Mouse (Mus musculus) limb, embryonic 11.5 days (tissue): Measurements from ENCODE around the gene Nell1. TPM values are rescaled to one million over a fixed set of nuclear protein-coding genes. Genes with fewer than 3 reads are reported as not detected.

Experiments
- ATAC-seq: fragments of 200-750 bp; cut with Nextera tagmentation; 2 replicates; pipeline ENCODE4 v1.8.0; 2017; ENCODE audit warnings: low read depth; ENCODE audit not compliant: insufficient number of reproducible peaks, low FRiP score, low TSS enrichment
- DNase-seq: peaks from one replicate; pipeline ENCODE4 v3.0.0-alpha.2; 2015; ENCODE audit warnings: low spot score
- H3K27ac ChIP-seq: fragments of 300-500 bp; sonication (generic); replicated peaks from 2 replicates; pipeline ENCODE4 v1.5.1; 2014; ENCODE audit warnings: low read depth, mild to moderate bottlenecking, low read length
- H3K27me3 ChIP-seq: fragments of 300-500 bp; sonication (generic); 2 replicates; pipeline ENCODE4 v1.6.1; 2014; ENCODE audit warnings: mild to moderate bottlenecking, low read length, mixed read lengths; ENCODE audit not compliant: control insufficient read depth, insufficient read depth
- H3K36me3 ChIP-seq: fragments of 300-500 bp; sonication (generic); 2 replicates; pipeline ENCODE4 v1.6.1; 2014; ENCODE audit warnings: mild to moderate bottlenecking, low read length, moderate library complexity, mixed read lengths; ENCODE audit not compliant: control insufficient read depth, insufficient read depth
- H3K4me1 ChIP-seq: fragments of 300-500 bp; sonication (generic); 2 replicates; pipeline ENCODE4 v1.6.1; 2014; ENCODE audit warnings: low read length, mixed read lengths; ENCODE audit not compliant: control insufficient read depth, insufficient read depth
- H3K4me2 ChIP-seq: fragments of 300-500 bp; sonication (generic); 2 replicates; pipeline ENCODE4 v1.6.1; 2014; ENCODE audit warnings: low read depth, mild to moderate bottlenecking, moderate library complexity; ENCODE audit not compliant: severe bottlenecking
- H3K4me3 ChIP-seq: fragments of 300-500 bp; sonication (generic); 2 replicates; pipeline ENCODE4 v1.5.1; 2014; ENCODE audit warnings: low read depth, low read length
- H3K9ac ChIP-seq: fragments of 300-500 bp; sonication (generic); 2 replicates; pipeline ENCODE4 v1.6.1; 2014; ENCODE audit warnings: mild to moderate bottlenecking, low read length
- H3K9me3 ChIP-seq: fragments of 300-500 bp; sonication (generic); 2 replicates; pipeline ENCODE4 v1.6.1; 2016; ENCODE audit warnings: low read length; ENCODE audit not compliant: control insufficient read depth
- WGBS: fragments of 180-500 bp; shearing (Covaris S2); extraction: QIAGEN DNeasy Blood & Tissue Kit; methylation state at CpG from one replicate; pipeline ENCODE4 v1.1.7; 2014; 5-methylcytosine and 5-hydroxymethylcytosine counted together
- polyA plus RNA-seq: library from polyadenylated mRNA; unstranded; fragments of >200 nt; fragmentation: Nextera tagmentation; extraction: Ambion mirVana; gene quantifications from 2 replicates; pipeline ENCODE4 v1.2.1, GENCODE M21; 2014

The Nell1 gene
- polyA plus RNA-seq, 1 experiment from 2014 or later: 0.65 TPM

- Histone ChIP-seq H3K4me1 (no peaks in the 10 kb centered on the region), H3K27ac (no peak overlapping the region), H3K4me3 (no peak overlapping the region), H3K36me3 (no peaks in the 10 kb centered on the region), H3K9me3 (no peaks in the 10 kb centered on the region), H3K9ac (no peak overlapping the region), H3K4me2 (no peak overlapping the region), H3K27me3 (no peaks in the 10 kb centered on the region)
- 91% methylated on average over 4 of the region's 4 CpGs for WGBS
- ATAC-seq (no peak), DNase-seq (no peak)
These were observed 400.2 kb downstream of the Nell1 start for GRCm38 (mm10) chr7:50374876-50375275.

GRCm38 (mm10) chr7:50410421-50410820 lies 435.8 kb downstream of the Nell1 start:
- Histone ChIP-seq H3K9ac (no peak overlapping the region), H3K4me3 (no peak overlapping the region), H3K36me3 (no peaks in the 10 kb centered on the region), H3K9me3 (no peaks in the 10 kb centered on the region), H3K27ac (no peak overlapping the region), H3K4me2 (no peak overlapping the region), H3K27me3 (no peaks in the 10 kb centered on the region), H3K4me1 (no peaks in the 10 kb centered on the region)
- ATAC-seq (no peak), DNase-seq (no peak)
- 91% methylated on average over 2 of the region's 2 CpGs for WGBS

DNA sequence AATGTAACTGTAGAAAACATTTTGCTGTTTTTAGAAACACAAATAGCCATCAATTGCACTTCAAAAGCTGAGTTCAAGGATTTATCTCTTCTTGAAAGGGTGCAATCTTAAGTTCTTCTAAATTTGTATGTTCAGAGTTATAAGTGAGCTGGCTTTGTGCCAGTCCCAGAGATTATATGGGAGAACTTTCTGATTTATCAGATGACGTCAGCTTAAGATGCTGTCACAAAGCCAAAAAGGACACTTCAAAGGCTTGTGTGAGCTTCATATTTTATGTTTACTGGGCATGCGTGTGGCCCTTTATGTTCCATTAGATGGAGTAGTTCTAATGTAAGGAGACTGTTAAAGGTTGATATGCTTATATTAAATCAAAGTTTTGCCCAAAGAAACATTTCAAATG lies 445.3 kb downstream of the Nell1 start:
- DNase-seq (no peak), ATAC-seq (no peak)
- Histone ChIP-seq H3K27me3 (no peaks in the 10 kb centered on the region), H3K9me3 (no peaks in the 10 kb centered on the region), H3K27ac (no peak overlapping the region), H3K36me3 (no peaks in the 10 kb centered on the region), H3K9ac (no peak overlapping the region), H3K4me2 (no peak overlapping the region), H3K4me3 (no peak overlapping the region), H3K4me1 (no peaks in the 10 kb centered on the region)
- WGBS: 83% methylated on average over 2 of the region's 2 CpGs

DNA sequence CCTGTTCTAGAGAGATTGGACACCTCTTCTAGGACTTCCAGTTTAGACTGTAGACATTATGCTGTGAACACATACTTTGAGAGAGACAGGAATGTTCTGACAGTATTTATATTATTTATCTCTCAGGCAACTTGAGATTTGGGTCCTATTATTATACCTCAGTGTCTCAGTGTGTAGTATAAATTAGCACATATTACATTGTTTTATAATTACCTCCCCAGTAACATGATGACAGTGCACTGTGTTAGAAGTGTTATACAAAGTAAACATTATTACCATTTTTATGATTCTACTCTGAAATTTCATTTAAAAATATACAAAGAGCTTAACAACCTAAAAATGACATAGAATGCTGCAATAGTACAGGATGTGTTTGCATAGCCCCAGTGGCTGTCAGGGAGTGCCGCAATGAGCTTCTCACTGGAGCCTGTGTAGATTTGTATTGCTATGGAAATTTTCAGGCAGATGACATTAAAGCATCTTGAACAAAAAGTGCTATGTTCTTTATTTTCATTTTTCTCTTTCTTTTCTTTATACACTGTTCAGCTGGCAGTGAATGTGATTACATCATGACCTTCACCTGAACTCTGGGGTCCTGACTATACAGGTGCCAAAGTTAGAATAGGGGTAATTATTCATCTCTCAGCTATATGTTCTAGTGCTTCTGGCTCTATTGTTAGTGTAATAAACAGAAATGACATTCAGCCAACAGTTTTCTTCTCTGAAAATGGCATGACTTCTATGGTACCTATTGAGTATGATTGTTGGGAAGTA lies 447.9 kb downstream of the Nell1 start:
- no peak overlapping the region for H3K4me2 ChIP-seq
- H3K27ac ChIP-seq: no peak overlapping the region
- H3K36me3 ChIP-seq: no peaks in the 10 kb centered on the region
- DNase-seq: no peak
- H3K9ac ChIP-seq: no peak overlapping the region
- no peaks in the 10 kb centered on the region for H3K4me1 ChIP-seq
- no peak for ATAC-seq
- H3K4me3 ChIP-seq: no peak overlapping the region
- no peaks in the 10 kb centered on the region for H3K27me3 ChIP-seq
- 83% methylated on average over 1 of the region's 1 CpGs for WGBS
- H3K9me3 ChIP-seq: no peaks in the 10 kb centered on the region

DNA sequence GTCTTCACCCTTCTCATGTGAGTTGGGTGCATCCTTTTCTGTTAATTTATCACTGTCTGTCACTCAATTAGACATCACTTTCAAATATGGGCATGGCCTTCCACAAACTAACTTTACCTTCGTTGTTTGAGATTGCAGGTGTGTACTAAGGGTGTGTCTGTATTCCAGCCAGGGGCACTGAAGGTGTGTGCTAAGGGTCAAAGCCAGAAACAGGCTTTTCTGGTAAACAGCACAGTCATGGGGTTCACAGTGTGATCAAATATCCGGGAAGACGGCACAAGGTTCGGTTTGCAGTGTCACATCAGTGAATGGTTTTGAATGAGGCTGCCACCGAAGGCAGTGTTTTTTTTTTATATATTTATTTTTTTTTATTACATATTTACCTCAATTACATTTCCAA lies 455.1 kb downstream of the Nell1 start:
- DNase-seq (no peak), ATAC-seq (no peak)
- Histone ChIP-seq H3K4me2 (no peak overlapping the region), H3K36me3 (no peaks in the 10 kb centered on the region), H3K9ac (no peak overlapping the region), H3K27me3 (no peaks in the 10 kb centered on the region), H3K27ac (no peak overlapping the region), H3K4me3 (no peak overlapping the region), H3K9me3 (no peaks in the 10 kb centered on the region), H3K4me1 (no peaks in the 10 kb centered on the region)
- WGBS: 89% methylated on average over 5 of the region's 5 CpGs

- Histone ChIP-seq H3K36me3 (no peaks in the 10 kb centered on the region), H3K9ac (no peak overlapping the region), H3K4me1 (no peaks in the 10 kb centered on the region), H3K27ac (no peak overlapping the region), H3K4me2 (no peak overlapping the region), H3K9me3 (no peaks in the 10 kb centered on the region), H3K4me3 (no peak overlapping the region), H3K27me3 (no peaks in the 10 kb centered on the region)
- no peak for DNase-seq
- ATAC-seq: no peak
These were observed 466.6 kb downstream of the Nell1 start for GRCm38 (mm10) chr7:50441237-50441636.

GRCm38 (mm10) chr7:50447316-50447715 lies 472.7 kb downstream of the Nell1 start:
- H3K27me3 ChIP-seq: no peaks in the 10 kb centered on the region
- H3K4me2 ChIP-seq: no peak overlapping the region
- no peak overlapping the region for H3K4me3 ChIP-seq
- ATAC-seq: no peak
- H3K27ac ChIP-seq: no peak overlapping the region
- no peak for DNase-seq
- H3K9ac ChIP-seq: no peak overlapping the region
- no peaks in the 10 kb centered on the region for H3K36me3 ChIP-seq
- no peaks in the 10 kb centered on the region for H3K9me3 ChIP-seq
- WGBS: 44% methylated on average over 4 of the region's 4 CpGs
- H3K4me1 ChIP-seq: no peaks in the 10 kb centered on the region

DNA sequence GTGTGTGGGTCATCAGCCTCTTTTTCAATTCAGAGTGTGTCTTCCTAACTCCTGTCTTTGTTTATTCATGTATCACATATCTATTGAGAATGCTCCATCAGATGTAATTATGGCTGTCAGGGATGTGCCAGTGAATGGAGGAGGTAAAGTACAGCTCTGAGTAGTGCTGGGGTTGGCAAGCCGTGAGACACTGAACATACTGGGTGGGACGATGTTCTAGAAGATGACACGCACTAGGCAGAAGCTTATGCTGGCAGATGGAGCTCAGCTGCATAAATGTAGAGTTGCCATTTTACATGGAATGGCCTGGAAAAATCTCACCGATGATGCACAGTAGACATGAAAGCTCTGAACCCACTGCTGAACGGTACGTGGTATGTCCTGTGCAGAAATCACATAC lies 493.1 kb downstream of the Nell1 start:
- Histone ChIP-seq H3K27me3 (no peaks in the 10 kb centered on the region), H3K4me2 (no peak overlapping the region), H3K4me1 (no peaks in the 10 kb centered on the region), H3K9me3 (no peaks in the 10 kb centered on the region), H3K27ac (no peak overlapping the region), H3K36me3 (no peaks in the 10 kb centered on the region), H3K9ac (no peak overlapping the region), H3K4me3 (no peak overlapping the region)
- 95% methylated on average over 6 of the region's 6 CpGs for WGBS
- no peak for DNase-seq
- no peak for ATAC-seq

- ATAC-seq (no peak), DNase-seq (no peak)
- H3K4me2 ChIP-seq: no peak overlapping the region
- H3K4me1 ChIP-seq: no peaks in the 10 kb centered on the region
- 90% methylated on average over 3 of the region's 3 CpGs for WGBS
- H3K36me3 ChIP-seq: no peaks in the 10 kb centered on the region
- no peak overlapping the region for H3K4me3 ChIP-seq
- H3K27ac ChIP-seq: no peak overlapping the region
- H3K9me3 ChIP-seq: no peaks in the 10 kb centered on the region
- no peaks in the 10 kb centered on the region for H3K27me3 ChIP-seq
- no peak overlapping the region for H3K9ac ChIP-seq
These were observed 495.9 kb downstream of the Nell1 start for GRCm38 (mm10) chr7:50470555-50470954.
